Mouse (Mus musculus) cortical plate, adult 2 months (tissue): Measurements from ENCODE around the gene Abcb8.

Source experiments
- CTCF ChIP-seq: fragments of 200-500 bp; IDR thresholded peaks from 2 replicates; pipeline ENCODE4 v1.5.1; 2011; ENCODE audit warnings: mild to moderate bottlenecking, control low read depth, low read length; ENCODE audit not compliant: insufficient read depth; ENCODE audit errors: extremely low read depth
- POLR2A ChIP-seq: fragments of 200-500 bp; IDR thresholded peaks from 2 replicates; pipeline ENCODE4 v1.6.1; 2011; ENCODE audit warnings: mild to moderate bottlenecking, low read length, control low read depth; ENCODE audit not compliant: insufficient read depth; ENCODE audit errors: extremely low read depth

DNA sequence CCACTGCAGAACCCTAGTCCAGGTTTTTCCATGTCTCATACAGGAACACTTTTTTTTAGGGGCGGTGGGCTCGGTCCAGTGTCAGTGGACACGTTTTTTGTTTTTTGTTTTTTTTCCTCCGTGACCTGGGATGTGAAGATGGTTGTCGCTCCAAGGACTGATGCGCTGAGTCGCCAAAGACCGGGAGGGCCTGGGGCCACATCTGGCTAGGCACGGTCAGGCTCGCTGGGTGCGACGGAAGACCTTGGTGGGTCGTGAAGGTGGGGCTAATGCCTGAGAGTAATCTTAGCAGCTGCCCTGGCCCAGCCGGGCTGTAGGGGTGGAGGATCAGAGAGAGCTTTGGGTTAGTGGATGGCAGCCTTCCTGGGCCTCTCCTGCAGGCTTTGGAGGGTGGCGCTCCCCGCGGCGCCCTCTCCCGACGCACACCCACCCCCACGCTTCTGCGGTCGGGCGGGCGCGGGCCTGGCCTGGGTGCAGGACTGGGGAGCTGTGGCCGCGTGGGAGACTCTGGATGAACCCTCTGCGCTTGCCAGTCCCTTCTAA, 59.3 kb downstream of the Abcb8 start:
- TF ChIP-seq CTCF (no peak), POLR2A (no peak)
